Mouse (Mus musculus) left cerebral cortex, adult 6 months (tissue): ENCODE data around the gene Lce1f. TPM values are rescaled to one million over a fixed set of nuclear protein-coding genes. Genes with fewer than 3 reads are reported as not detected.

ENCODE experiments used
- long read RNA-seq, 2 experiments: library from polyadenylated mRNA; unstranded; transcript quantifications; one replicate each; pipeline ENCODE4 v2.0.0; 2019 to 2020
- polyA plus RNA-seq: library from polyadenylated mRNA; unstranded; fragments of <200 nt; fragmentation: Nextera tagmentation; gene quantifications from 2 replicates; pipeline ENCODE4 v1.2.3, GENCODE M21; 2021

Gene Lce1f
- polyA plus RNA-seq: not detected in 2 replicates
- long read RNA-seq, experiment 1: 0 reads
- long read RNA-seq, experiment 2: 0 reads

GRCm38 (mm10) chr3:92720250-92720649 is at the start of gene Lce1f:
Gene Lce1f (minus strand): TSS chr3:92720350.

GRCm38 (mm10) chr3:92764965-92765364 is 44.8 kb upstream of the Lce1f start, which contains the start of gene Lce1h:
Gene Lce1h (minus strand): TSS chr3:92765065.

GRCm38 (mm10) chr3:92752238-92752637 is 32.1 kb upstream of the Lce1f start, which contains the start of gene Lce1g:
Gene Lce1g (minus strand): TSS chr3:92752338.

GRCm38 (mm10) chr3:92738996-92739395 is 18.8 kb upstream of the Lce1f start, which contains the start of gene Gm38119:
Gene Gm38119 (minus strand): TSS chr3:92739096.

GRCm38 (mm10) chr3:92708974-92709373 is 11.2 kb downstream of the Lce1f start, which contains the start of gene Lce1e:
Gene Lce1e (minus strand): TSS chr3:92709074.

GRCm38 (mm10) chr3:92687110-92687509 is 33.0 kb downstream of the Lce1f start, which contains the start of gene Lce1d:
Gene Lce1d (minus strand): TSS chr3:92687210.

GRCm38 (mm10) chr3:92678947-92679346 is 41.2 kb downstream of the Lce1f start, which contains the start of gene Lce1c:
Gene Lce1c (plus strand): TSS chr3:92679247.

GRCm38 (mm10) chr3:92670215-92670614 is 49.9 kb downstream of the Lce1f start, which contains the start of gene Lce1a2:
Gene Lce1a2 (minus strand): TSS chr3:92670315.

Other genes starting within 250 kb of the Lce1f start
- 0.15 TPM in 1 of 2 replicates, not detected in the other for gene Sprr1a, start 234.5 kb downstream of the Lce1f start, polyA plus RNA-seq
- gene Sprr4, start 219.9 kb downstream of the Lce1f start, polyA plus RNA-seq: not detected in 2 replicates
- not detected in 2 replicates for gene 2310046K23Rik, start 185.8 kb downstream of the Lce1f start, polyA plus RNA-seq
- not detected in 2 replicates for gene Ivl, start 146.6 kb downstream of the Lce1f start, polyA plus RNA-seq
- gene Smcp, start 131.4 kb downstream of the Lce1f start, polyA plus RNA-seq: not detected in 2 replicates
- gene 2210017I01Rik, start 112.9 kb downstream of the Lce1f start, polyA plus RNA-seq: not detected in 2 replicates
- not detected in 2 replicates for gene Lce6a, start 98.7 kb downstream of the Lce1f start, polyA plus RNA-seq
- not detected in 2 replicates for gene Lce1a1, start 72.0 kb downstream of the Lce1f start, polyA plus RNA-seq
- not detected in 2 replicates for gene Lce1b, start 63.4 kb downstream of the Lce1f start, polyA plus RNA-seq
- gene Lce1a2, start 50.0 kb downstream of the Lce1f start, polyA plus RNA-seq: not detected in 2 replicates
- gene Lce1c, start 41.1 kb downstream of the Lce1f start, polyA plus RNA-seq: not detected in 2 replicates
- gene Lce1d, start 33.1 kb downstream of the Lce1f start, polyA plus RNA-seq: not detected in 2 replicates
- not detected in 2 replicates for gene Lce1e, start 11.3 kb downstream of the Lce1f start, polyA plus RNA-seq
- not detected in 2 replicates for gene Gm38119, start 18.7 kb upstream of the Lce1f start, polyA plus RNA-seq
- gene Lce1g, start 32.0 kb upstream of the Lce1f start, polyA plus RNA-seq: not detected in 2 replicates
- gene Lce1h, start 44.7 kb upstream of the Lce1f start, polyA plus RNA-seq: not detected in 2 replicates
- gene Lce1i, start 58.5 kb upstream of the Lce1f start, polyA plus RNA-seq: not detected in 2 replicates
- not detected in 2 replicates for gene Lce1j, start 70.2 kb upstream of the Lce1f start, polyA plus RNA-seq
- not detected in 2 replicates for gene Lce1k, start 87.5 kb upstream of the Lce1f start, polyA plus RNA-seq
- not detected in 2 replicates for gene Kprp, start 106.9 kb upstream of the Lce1f start, polyA plus RNA-seq
- not detected in 2 replicates for gene Lce1l, start 130.9 kb upstream of the Lce1f start, polyA plus RNA-seq
- not detected in 2 replicates for gene 2310050C09Rik, start 149.9 kb upstream of the Lce1f start, polyA plus RNA-seq
- not detected in 2 replicates for gene Lce3a, start 205.9 kb upstream of the Lce1f start, polyA plus RNA-seq
- not detected in 2 replicates for gene Lce3b, start 212.6 kb upstream of the Lce1f start, polyA plus RNA-seq
- gene Lce3c, start 224.1 kb upstream of the Lce1f start, polyA plus RNA-seq: not detected in 2 replicates
- gene Lce3d, start 237.0 kb upstream of the Lce1f start, polyA plus RNA-seq: not detected in 2 replicates
- not detected in 2 replicates for gene Lce3e, start 246.7 kb upstream of the Lce1f start, polyA plus RNA-seq